Mouse (Mus musculus) macrophage (primary cell): Measurements from ENCODE around the gene Vash2. TPM values are rescaled to one million over a fixed set of nuclear protein-coding genes. Genes with fewer than 3 reads are reported as not detected.
"Not testable (repeated sequence)": the region's sequence is repeated elsewhere in the genome, so short reads cannot be mapped to it uniquely, and the experiment has no call there.

Experiments used
- H3K27ac ChIP-seq: fragments of 350-480 bp; formaldehyde crosslinking; 2 replicates; pipeline ENCODE4 v1.9.0; 2021
- H3K36me3 ChIP-seq: fragments of 350-480 bp; formaldehyde crosslinking; 2 replicates; pipeline ENCODE4 v1.9.0; 2021; ENCODE audit errors: inconsistent target
- H3K4me3 ChIP-seq: fragments of 350-480 bp; formaldehyde crosslinking; 2 replicates; pipeline ENCODE4 v1.9.0; 2021; ENCODE audit errors: inconsistent target
- H3K79me2 ChIP-seq: fragments of 350-480 bp; formaldehyde crosslinking; 2 replicates; pipeline ENCODE4 v1.9.0; 2021; ENCODE audit errors: inconsistent target
- WGBS: methylation state at CpG from one replicate; pipeline ENCODE4 v1.1.7; 2026; ENCODE audit warnings: inconsistent platforms; ENCODE audit not compliant: missing documents; 5-methylcytosine and 5-hydroxymethylcytosine counted together
- polyA plus RNA-seq: library from polyadenylated mRNA; stranded (reverse); fragments of 250-400 nt; gene quantifications from 3 replicates; pipeline ENCODE4 v1.2.4, GENCODE M21; 2018; ENCODE audit warnings: inconsistent platforms

The Vash2 gene
- polyA plus RNA-seq, 1 experiment from 2014 or later, result 1.9 TPM

GRCm38 (mm10) chr1:190927311-190927710, 51.8 kb downstream of the Vash2 start:
- H3K79me2 ChIP-seq, result peaks cover 24% of the 10 kb centered on the region
- WGBS, result 98% methylated on average over 3 of the region's 3 CpGs
- H3K36me3 ChIP-seq, result no peaks in the 10 kb centered on the region
- peak overlapping the region; percentile 82; the same call in 1 of the 2 replicates for H3K27ac ChIP-seq
- peak overlapping the region; percentile 78 for H3K4me3 ChIP-seq

DNA sequence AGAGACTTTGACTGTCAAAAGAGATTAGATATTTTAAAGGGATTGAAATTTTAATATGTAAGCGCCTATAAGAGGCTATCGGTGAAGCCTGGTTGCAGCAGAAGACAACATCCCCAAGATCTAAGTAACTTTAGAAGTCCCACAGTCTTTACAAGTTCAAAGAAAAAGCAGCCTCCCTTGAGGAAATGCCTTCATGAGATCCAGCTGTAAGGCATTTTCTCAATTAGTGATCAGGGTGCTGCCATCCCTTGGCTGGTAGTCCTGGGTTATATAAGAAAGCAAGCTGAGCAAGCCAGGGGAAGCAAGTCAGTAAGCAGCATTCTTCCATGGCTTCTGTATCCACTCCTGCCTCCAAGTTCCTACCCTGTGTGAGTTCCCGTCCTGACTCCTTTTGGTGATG, 54.3 kb downstream of the Vash2 start, which contains the start of gene Angel2:
Gene Angel2, plus strand, starts transcription at position 301 of the 400 bp plus-strand sequence.
- WGBS, result 97% methylated on average over 3 of the region's 3 CpGs
- H3K36me3 ChIP-seq, H3K79me2 ChIP-seq, H3K4me3 ChIP-seq, H3K27ac ChIP-seq: not testable (repeated sequence)

- 85% methylated on average over 8 of the region's 8 CpGs for WGBS
- Histone ChIP-seq H3K36me3 (no peaks in the 10 kb centered on the region), H3K79me2 (no peaks in the 10 kb centered on the region), H3K4me3 (no peak overlapping the region), H3K27ac (no peak overlapping the region)
Observed at GRCm38 (mm10) chr1:190919725-190920469, 59.2 kb downstream of the Vash2 start.

- no peaks in the 10 kb centered on the region for H3K36me3 ChIP-seq
Observed at GRCm38 (mm10) chr1:190918938-190919337, 60.2 kb downstream of the Vash2 start.

GRCm38 (mm10) chr1:190912623-190913022, 66.5 kb downstream of the Vash2 start:
- H3K79me2 ChIP-seq, result peaks cover 21% of the 10 kb centered on the region
- 64% methylated on average over 1 of the region's 1 CpGs for WGBS
- H3K27ac ChIP-seq, result no peak overlapping the region
- H3K4me3 ChIP-seq, result no peak overlapping the region
- H3K36me3 ChIP-seq, result no peaks in the 10 kb centered on the region

More at GRCm38 (mm10) chr1:190918938-190919337, 60.2 kb downstream of the Vash2 start:
- H3K79me2 ChIP-seq, result no peaks in the 10 kb centered on the region
- WGBS, result 42% methylated on average over 7 of the region's 7 CpGs
- no peak overlapping the region for H3K27ac ChIP-seq
- no peak overlapping the region for H3K4me3 ChIP-seq

- H3K79me2 ChIP-seq, result peaks cover 31% of the 10 kb centered on the region
- H3K27ac ChIP-seq, result peak within 1 kb of the TSS; percentile 46
- no peaks in the 10 kb centered on the region for H3K36me3 ChIP-seq
- 2% methylated on average over 47 of the region's 47 CpGs for WGBS
- H3K4me3 ChIP-seq, result peak within 1 kb of the TSS; percentile 84
Observed at GRCm38 (mm10) chr1:190911415-190912123, 67.5 kb downstream of the Vash2 start, which contains the start of gene Rps6kc1. Gene Rps6kc1 (minus strand): TSS chr1:190911770.

- Histone ChIP-seq H3K27ac (peak overlapping the region; percentile 46), H3K4me3 (peak overlapping the region; percentile 84), H3K36me3 (no peaks in the 10 kb centered on the region), H3K79me2 (peaks cover 39% of the 10 kb centered on the region)
- 30% methylated on average over 6 of the region's 6 CpGs for WGBS
Observed at GRCm38 (mm10) chr1:190910836-190911235, 68.3 kb downstream of the Vash2 start.

DNA sequence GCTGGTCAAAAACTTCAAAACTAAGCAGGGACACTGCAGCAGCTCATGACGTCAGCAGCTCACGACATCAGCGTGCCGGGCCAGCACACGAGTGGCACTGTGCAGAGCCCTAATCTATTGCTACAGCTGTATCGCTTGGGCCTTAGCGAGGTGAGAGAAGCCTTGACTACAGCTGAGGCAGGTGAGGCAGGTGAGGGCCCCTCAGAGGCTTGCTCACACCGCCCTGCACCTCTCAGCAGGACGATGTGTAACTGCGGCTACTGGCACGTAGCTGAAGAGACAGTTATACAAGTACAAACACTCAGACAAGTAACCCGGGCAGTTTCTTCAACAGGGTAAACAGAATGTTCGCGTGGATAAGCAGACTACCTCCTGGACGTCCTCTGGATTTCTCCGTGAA, 74.4 kb downstream of the Vash2 start:
- Histone ChIP-seq H3K4me3 (no peak overlapping the region), H3K36me3 (peaks cover 17% of the 10 kb centered on the region), H3K79me2 (peaks cover 46% of the 10 kb centered on the region), H3K27ac (no peak overlapping the region)
- WGBS, result 95% methylated on average over 16 of the region's 16 CpGs

DNA sequence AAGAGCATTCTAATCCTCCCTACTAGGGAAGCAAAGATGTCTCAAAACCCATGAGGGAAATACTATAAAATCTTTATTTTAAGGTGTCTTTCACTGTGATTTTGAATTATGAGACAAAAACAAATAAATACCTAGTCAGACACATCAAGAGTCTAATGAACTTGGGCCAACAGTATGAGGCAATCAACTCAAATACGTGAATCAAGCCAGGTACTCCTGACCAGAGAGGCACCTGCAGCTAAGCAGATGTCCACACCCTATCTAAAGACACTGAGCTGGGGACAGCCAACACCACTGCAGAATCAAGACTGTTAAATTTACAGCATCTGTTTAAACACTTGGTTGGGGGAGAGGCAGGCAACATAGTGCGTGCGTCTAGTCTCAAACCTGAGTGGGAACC, 75.0 kb downstream of the Vash2 start:
- Histone ChIP-seq H3K27ac (no peak overlapping the region), H3K36me3 (peaks cover 20% of the 10 kb centered on the region), H3K4me3 (no peak overlapping the region), H3K79me2 (peaks cover 40% of the 10 kb centered on the region)
- WGBS, result 95% methylated on average over 3 of the region's 3 CpGs

GRCm38 (mm10) chr1:190901082-190901481, 78.0 kb downstream of the Vash2 start:
- WGBS, result 91% methylated on average over 2 of the region's 2 CpGs
- peaks cover 10% of the 10 kb centered on the region; the same call in 1 of the 2 replicates for H3K79me2 ChIP-seq
- no peak overlapping the region for H3K4me3 ChIP-seq
- H3K27ac ChIP-seq, result no peak overlapping the region
- H3K36me3 ChIP-seq, result peaks cover 36% of the 10 kb centered on the region

DNA sequence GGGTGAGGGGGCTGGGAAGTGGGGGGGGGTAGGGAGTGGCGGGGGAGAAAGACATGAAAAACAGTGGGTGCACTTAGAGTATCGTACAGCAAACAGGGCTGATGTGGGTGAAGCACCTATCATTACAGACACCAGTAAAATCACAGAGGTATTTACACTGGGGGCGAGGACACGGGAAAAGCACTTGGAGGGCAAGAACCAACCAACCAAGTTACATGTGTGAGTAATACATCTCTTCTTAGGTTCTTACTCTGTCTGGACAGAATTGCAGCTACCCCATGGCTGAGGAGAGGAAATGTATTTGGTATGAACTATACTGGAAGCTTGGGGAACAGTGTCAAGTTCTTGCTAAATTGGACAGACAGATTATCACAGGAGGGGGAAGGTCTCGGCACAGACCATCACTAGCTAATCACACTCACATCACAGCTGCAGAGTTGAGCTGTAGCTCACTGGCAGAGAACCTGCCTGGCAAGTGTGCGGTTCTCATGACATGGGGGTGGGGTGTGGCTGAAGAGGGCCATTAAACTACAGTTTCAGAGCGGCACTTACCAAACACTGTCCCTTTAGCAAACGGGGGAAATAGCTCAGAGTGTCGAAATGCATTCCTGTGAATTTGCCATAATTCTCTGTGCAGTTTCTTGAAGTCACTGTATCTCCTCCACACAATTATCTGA, 80.1 kb downstream of the Vash2 start:
- WGBS, result 89% methylated on average over 7 of the region's 9 CpGs
- Histone ChIP-seq H3K27ac (no peak overlapping the region), H3K36me3 (peaks cover 43% of the 10 kb centered on the region), H3K79me2 (no peaks in the 10 kb centered on the region; the same call in 1 of the 2 replicates), H3K4me3 (no peak overlapping the region)

- WGBS, result 97% methylated on average over 3 of the region's 3 CpGs
- peaks cover 35% of the 10 kb centered on the region for H3K36me3 ChIP-seq
Observed at GRCm38 (mm10) chr1:190898186-190898585, 80.9 kb downstream of the Vash2 start.

More at GRCm38 (mm10) chr1:190898186-190898585, 80.9 kb downstream of the Vash2 start:
- Histone ChIP-seq H3K79me2 (no peaks in the 10 kb centered on the region; the same call in 1 of the 2 replicates), H3K4me3 (no peak overlapping the region), H3K27ac (no peak overlapping the region)
